Mouse (Mus musculus) embryonic facial prominence, embryonic 14.5 days (tissue): ENCODE results near the gene Olfr286. TPM values are rescaled to one million over a fixed set of nuclear protein-coding genes. Genes with fewer than 3 reads are reported as not detected.

Experiments used
- ATAC-seq: fragments of 200-750 bp; cut with Nextera tagmentation; 2 replicates; pipeline ENCODE4 v1.8.0; 2017; ENCODE audit warnings: low read depth, moderate number of reproducible peaks, moderate TSS enrichment
- DNase-seq: peaks from one replicate; pipeline ENCODE4 v3.0.0-alpha.2; 2015; ENCODE audit warnings: low spot score
- H3K27ac ChIP-seq: fragments of 300-500 bp; sonication (generic); replicated peaks from 2 replicates; pipeline ENCODE4 v1.5.1; 2014; ENCODE audit warnings: low read depth, mild to moderate bottlenecking, low read length, moderate library complexity
- H3K27me3 ChIP-seq: fragments of 300-500 bp; sonication (generic); replicated peaks from 2 replicates; pipeline ENCODE4 v1.6.1; 2014; ENCODE audit warnings: low read length; ENCODE audit not compliant: control insufficient read depth, insufficient read depth
- H3K36me3 ChIP-seq: fragments of 300-500 bp; sonication (generic); 2 replicates; pipeline ENCODE4 v1.6.1; 2014; ENCODE audit warnings: low read length, mixed read lengths; ENCODE audit not compliant: control insufficient read depth, insufficient read depth
- H3K4me1 ChIP-seq: fragments of 300-500 bp; sonication (generic); 2 replicates; pipeline ENCODE4 v1.6.1; 2014; ENCODE audit warnings: antibody characterized with exemption, low read length; ENCODE audit not compliant: control insufficient read depth, insufficient read depth
- H3K4me2 ChIP-seq: fragments of 300-500 bp; sonication (generic); 2 replicates; pipeline ENCODE4 v1.6.1; 2014; ENCODE audit warnings: low read depth, mild to moderate bottlenecking, low read length, moderate library complexity, mixed read lengths
- H3K4me3 ChIP-seq: fragments of 300-500 bp; sonication (generic); 2 replicates; pipeline ENCODE4 v1.5.1; 2014; ENCODE audit warnings: low read depth, mild to moderate bottlenecking, low read length
- H3K9ac ChIP-seq: fragments of 300-500 bp; sonication (generic); 2 replicates; pipeline ENCODE4 v1.6.1; 2014; ENCODE audit warnings: low read depth, mild to moderate bottlenecking, low read length, moderate library complexity, mixed read lengths
- H3K9me3 ChIP-seq: fragments of 300-500 bp; sonication (generic); 2 replicates; pipeline ENCODE4 v1.6.1; 2016; ENCODE audit warnings: low read length; ENCODE audit not compliant: control insufficient read depth
- WGBS: fragments of 180-500 bp; shearing (Covaris S2); extraction: QIAGEN DNeasy Blood & Tissue Kit; methylation state at CpG from one replicate; pipeline ENCODE4 v1.1.7; 2014; 5-methylcytosine and 5-hydroxymethylcytosine counted together
- polyA plus RNA-seq: library from polyadenylated mRNA; unstranded; fragments of >200 nt; fragmentation: Nextera tagmentation; extraction: Ambion mirVana; gene quantifications from 2 replicates; pipeline ENCODE4 v1.2.1, GENCODE M21; 2014

Olfr286 gene
- polyA plus RNA-seq, 1 experiment from 2014 or later: not detected

- Histone ChIP-seq H3K4me2 (no peak overlapping the region), H3K27me3 (no peaks in the 10 kb centered on the region), H3K9ac (no peak overlapping the region), H3K9me3 (no peaks in the 10 kb centered on the region), H3K36me3 (no peaks in the 10 kb centered on the region), H3K4me1 (no peaks in the 10 kb centered on the region), H3K27ac (no peak overlapping the region), H3K4me3 (no peak overlapping the region)
- no peak for ATAC-seq
- DNase-seq: no peak
- WGBS: 62% methylated on average over 5 of the region's 5 CpGs
Measured at GRCm38 (mm10) chr15:98214130-98214529, 20.1 kb downstream of the Olfr286 start.

DNA sequence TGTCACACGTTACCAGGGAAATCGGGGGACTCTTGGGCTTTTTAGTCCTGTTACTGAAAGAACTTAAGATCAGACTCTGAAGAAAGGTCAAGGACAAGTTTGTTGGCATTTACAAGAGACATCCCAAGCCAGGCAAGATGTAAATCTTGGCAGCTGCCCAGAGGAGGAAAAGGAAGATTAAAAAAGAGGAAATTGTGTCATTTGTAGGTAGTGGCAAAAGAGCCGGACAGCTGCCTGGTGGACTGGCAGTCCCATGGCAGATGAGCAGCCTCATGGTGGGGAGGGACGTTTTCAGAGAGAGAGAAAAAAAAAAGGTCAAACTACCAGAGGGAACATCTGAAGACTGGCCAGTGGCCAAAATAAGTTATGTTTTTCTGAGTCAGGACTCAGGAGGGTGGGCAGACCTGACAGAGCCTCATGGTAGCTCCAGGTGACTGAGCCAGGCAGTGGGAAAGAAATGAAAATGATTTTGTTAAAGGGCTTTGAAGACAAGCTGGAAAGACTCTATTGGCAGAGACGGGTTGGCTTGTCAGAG lies 20.8 kb downstream of the Olfr286 start:
- Histone ChIP-seq H3K4me2 (no peak overlapping the region), H3K4me1 (no peaks in the 10 kb centered on the region), H3K9ac (no peak overlapping the region), H3K27ac (no peak overlapping the region), H3K36me3 (no peaks in the 10 kb centered on the region), H3K4me3 (no peak overlapping the region), H3K9me3 (no peaks in the 10 kb centered on the region), H3K27me3 (no peaks in the 10 kb centered on the region)
- ATAC-seq (no peak), DNase-seq (no peak)
- WGBS: 67% methylated on average over 5 of the region's 5 CpGs

DNA sequence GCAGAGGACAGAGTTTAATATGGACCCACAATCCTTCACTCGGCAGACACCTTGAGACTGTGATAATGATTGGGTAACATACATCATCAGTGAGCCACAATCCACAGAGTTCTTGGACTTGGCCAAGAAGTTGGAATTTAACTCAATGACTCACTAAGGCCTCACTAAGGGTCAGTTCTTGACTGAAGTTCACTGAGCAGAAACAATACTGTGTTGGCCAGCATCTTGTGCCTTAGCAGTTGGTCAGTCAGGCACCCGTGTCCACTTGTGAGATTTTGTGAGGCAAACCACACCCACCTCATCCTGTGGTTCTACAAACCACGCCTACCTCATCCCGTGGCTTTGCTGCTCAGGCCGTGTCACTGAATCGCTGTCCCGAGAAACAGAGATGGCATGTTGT lies 24.6 kb downstream of the Olfr286 start:
- H3K27me3 ChIP-seq: no peaks in the 10 kb centered on the region
- no peak overlapping the region for H3K9ac ChIP-seq
- no peaks in the 10 kb centered on the region for H3K4me1 ChIP-seq
- DNase-seq (no peak), ATAC-seq (no peak)
- no peaks in the 10 kb centered on the region for H3K36me3 ChIP-seq
- WGBS: 82% methylated on average over 7 of the region's 7 CpGs
- no peak overlapping the region for H3K27ac ChIP-seq
- no peak overlapping the region for H3K4me2 ChIP-seq
- no peaks in the 10 kb centered on the region for H3K9me3 ChIP-seq
- no peak overlapping the region for H3K4me3 ChIP-seq

- no peak within 1 kb of the TSS for H3K4me3 ChIP-seq
- no peaks in the 10 kb centered on the region for H3K27me3 ChIP-seq
- 0 out of 2 replicates have a peak, but pooled peaks cover 5% of the 10 kb centered on the region for H3K9me3 ChIP-seq
- H3K27ac ChIP-seq: no peak within 1 kb of the TSS
- H3K4me2 ChIP-seq: no peak within 1 kb of the TSS
- no peaks in the 10 kb centered on the region for H3K4me1 ChIP-seq
- DNase-seq (no peak), ATAC-seq (no peak)
- WGBS: 76% methylated on average over 3 of the region's 3 CpGs
- no peak within 1 kb of the TSS for H3K9ac ChIP-seq
- H3K36me3 ChIP-seq: no peaks in the 10 kb centered on the region
Measured at GRCm38 (mm10) chr15:98195442-98195841, 38.8 kb downstream of the Olfr286 start, which contains the start of gene Olfr288. Gene Olfr288, minus strand, starts transcription at chr15:98195542.

- Histone ChIP-seq H3K4me1 (no peaks in the 10 kb centered on the region), H3K36me3 (no peaks in the 10 kb centered on the region), H3K27ac (no peak overlapping the region), H3K9me3 (no peaks in the 10 kb centered on the region), H3K4me3 (no peak overlapping the region), H3K9ac (no peak overlapping the region), H3K27me3 (0 out of 2 replicates have a peak, but pooled peaks cover 6% of the 10 kb centered on the region), H3K4me2 (no peak overlapping the region)
- DNase-seq: peak; percentile 70
- no peak for ATAC-seq
- WGBS: 46% methylated on average over 4 of the region's 4 CpGs
Measured at GRCm38 (mm10) chr15:98184456-98184855, 49.8 kb downstream of the Olfr286 start.

GRCm38 (mm10) chr15:98181856-98182570 lies 52.2 kb downstream of the Olfr286 start:
- Histone ChIP-seq H3K36me3 (no peaks in the 10 kb centered on the region), H3K9ac (no peak overlapping the region), H3K27ac (no peak overlapping the region), H3K4me1 (no peaks in the 10 kb centered on the region), H3K4me2 (peak overlapping the region; percentile 62; the same call in 1 of the 2 replicates), H3K9me3 (no peaks in the 10 kb centered on the region), H3K27me3 (peaks cover 9% of the 10 kb centered on the region; the same call in 1 of the 2 replicates), H3K4me3 (0 out of 2 replicates have a peak overlapping the region, but pooled peaks have one; percentile 55)
- no peak for DNase-seq
- no peak for ATAC-seq
- WGBS: 65% methylated on average over 12 of the region's 12 CpGs

GRCm38 (mm10) chr15:98181132-98181711 lies 53.0 kb downstream of the Olfr286 start:
- Histone ChIP-seq H3K4me2 (peak overlapping the region; percentile 62), H3K27ac (peak overlapping the region; percentile 65; the same call in 1 of the 2 replicates), H3K9me3 (no peaks in the 10 kb centered on the region), H3K27me3 (peaks cover 12% of the 10 kb centered on the region), H3K4me3 (peak overlapping the region; percentile 55), H3K9ac (peak overlapping the region; percentile 41; the same call in 1 of the 2 replicates), H3K4me1 (no peaks in the 10 kb centered on the region), H3K36me3 (no peaks in the 10 kb centered on the region)
- ATAC-seq (peak; percentile 98), DNase-seq (peak; percentile 94)
- under 1% methylated on average over 27 of the region's 30 CpGs for WGBS

DNA sequence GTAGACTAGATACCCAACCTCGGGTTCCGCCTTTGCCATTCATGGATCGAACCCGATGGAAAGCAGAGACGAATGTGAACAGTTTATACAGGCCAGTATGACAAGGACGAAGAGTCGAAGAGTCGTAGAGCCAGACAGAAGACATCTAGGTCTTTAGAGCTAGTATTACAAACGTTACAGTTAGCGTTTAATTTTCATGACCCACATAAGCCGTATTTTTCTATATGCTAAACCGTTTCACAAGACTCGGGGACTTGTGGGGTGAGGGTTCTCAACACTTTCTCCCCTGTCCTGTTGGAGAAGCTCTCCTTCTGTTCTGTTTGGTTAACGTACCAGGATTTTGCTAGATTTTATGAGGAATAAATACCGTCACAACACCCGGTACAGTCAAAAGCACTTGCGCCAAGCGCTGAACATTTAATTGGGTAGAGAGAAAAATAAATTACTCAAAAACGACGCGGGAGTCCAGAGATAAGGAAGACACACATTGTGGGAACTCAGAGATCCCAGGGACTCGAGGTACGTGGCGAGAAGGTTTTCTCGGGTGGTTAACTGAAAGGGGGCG lies 53.6 kb downstream of the Olfr286 start:
- Histone ChIP-seq H3K4me1 (no peaks in the 10 kb centered on the region), H3K27ac (peak overlapping the region; percentile 65; the same call in 1 of the 2 replicates), H3K36me3 (no peaks in the 10 kb centered on the region), H3K9me3 (no peaks in the 10 kb centered on the region), H3K9ac (peak overlapping the region; percentile 41; the same call in 1 of the 2 replicates), H3K27me3 (peaks cover 12% of the 10 kb centered on the region), H3K4me3 (peak overlapping the region; percentile 55), H3K4me2 (peak overlapping the region; percentile 62)
- 6% methylated on average over 26 of the region's 26 CpGs for WGBS
- DNase-seq (no peak), ATAC-seq (no peak)
